Mouse (Mus musculus) kidney, postnatal 0 days (tissue): ENCODE results near the gene Fance. TPM values are rescaled to one million over a fixed set of nuclear protein-coding genes. Genes with fewer than 3 reads are reported as not detected.
A peak's percentile ranks its signal among the peaks of the same experiment; 100 is the strongest.

Source experiments
- ATAC-seq: fragments of 200-750 bp; cut with Nextera tagmentation; replicated peaks from 2 replicates; pipeline ENCODE4 v1.8.0; 2017; ENCODE audit warnings: low read depth, moderate number of reproducible peaks, moderate TSS enrichment, moderate library complexity; ENCODE audit not compliant: low FRiP score
- DNase-seq: peaks from one replicate; pipeline ENCODE4 v3.0.0-alpha.2; 2016; ENCODE audit warnings: low spot score
- H3K27ac ChIP-seq: fragments of 300-500 bp; sonication (generic); 2 replicates; pipeline ENCODE4 v1.5.1; 2014; ENCODE audit warnings: mild to moderate bottlenecking
- H3K27me3 ChIP-seq: fragments of 300-500 bp; sonication (generic); 2 replicates; pipeline ENCODE4 v1.6.1; 2014; ENCODE audit warnings: low read length, mixed read lengths; ENCODE audit not compliant: insufficient read depth
- H3K36me3 ChIP-seq: fragments of 300-500 bp; sonication (generic); 2 replicates; pipeline ENCODE4 v1.6.1; 2014; ENCODE audit warnings: low read length, mixed read lengths; ENCODE audit not compliant: insufficient read depth
- H3K4me1 ChIP-seq: fragments of 300-500 bp; sonication (generic); replicated peaks from 2 replicates; pipeline ENCODE4 v1.6.1; 2014; ENCODE audit warnings: antibody characterized with exemption, low read length, mixed read lengths; ENCODE audit not compliant: insufficient read depth
- H3K4me2 ChIP-seq: fragments of 300-500 bp; sonication (generic); 2 replicates; pipeline ENCODE4 v1.6.1; 2014; ENCODE audit warnings: mild to moderate bottlenecking, low read length, moderate library complexity, mixed read lengths
- H3K4me3 ChIP-seq: fragments of 300-500 bp; sonication (generic); replicated peaks from 2 replicates; pipeline ENCODE4 v1.5.1; 2014; ENCODE audit warnings: low read depth, low read length
- H3K9ac ChIP-seq: fragments of 300-500 bp; sonication (generic); 2 replicates; pipeline ENCODE4 v1.6.1; 2014; ENCODE audit warnings: low read depth, low read length
- H3K9me3 ChIP-seq: fragments of 300-500 bp; sonication (generic); replicated peaks from 2 replicates; pipeline ENCODE4 v1.6.1; 2016; ENCODE audit warnings: low read length, inconsistent platforms, mixed read lengths
- CTCF ChIP-seq: IDR thresholded peaks from 2 replicates; pipeline ENCODE4 v1.5.1; 2016; ENCODE audit warnings: antibody characterized with exemption, low read depth, mild to moderate bottlenecking, moderate library complexity
- WGBS: fragments of 180-500 bp; shearing (Covaris S2); extraction: QIAGEN DNeasy Blood & Tissue Kit; methylation state at CpG from one replicate; pipeline ENCODE4 v1.1.7; 2014; 5-methylcytosine and 5-hydroxymethylcytosine counted together
- polyA plus RNA-seq: library from polyadenylated mRNA; unstranded; fragments of >200 nt; fragmentation: Nextera tagmentation; extraction: Ambion mirVana; gene quantifications from 2 replicates; pipeline ENCODE4 v1.2.1, GENCODE M21; 2015

Fance gene
- polyA plus RNA-seq, 1 experiment from 2014 or later, result 29.5 TPM

DNA sequence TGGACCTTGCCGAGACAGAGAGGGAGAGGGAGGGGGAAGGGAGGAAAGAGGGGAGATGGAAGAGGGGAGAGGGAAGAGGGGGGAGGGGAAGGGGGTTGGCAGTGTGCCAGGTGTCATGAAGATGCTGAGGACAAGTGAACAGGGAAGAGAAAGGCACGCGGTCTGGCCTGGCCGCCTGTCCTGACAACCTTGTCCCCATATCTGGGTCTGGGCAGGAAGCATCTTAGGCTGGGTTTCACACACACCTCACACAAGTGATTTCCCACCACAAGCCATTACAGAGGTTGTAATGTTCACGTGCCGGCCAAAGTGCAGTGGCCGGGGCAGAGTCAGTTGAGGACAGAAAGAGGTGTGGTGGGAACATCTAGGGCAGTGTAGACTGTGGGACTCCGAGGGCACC is 25.7 kb upstream of the Fance start:
- ATAC-seq (0 out of 2 replicates have a peak, but pooled peaks have one; percentile 24), DNase-seq (no peak)
- H3K9me3 ChIP-seq, result no peaks in the 10 kb centered on the region
- no peak overlapping the region for H3K9ac ChIP-seq
- 0 out of 2 replicates have a peak overlapping the region, but pooled peaks have one; percentile 36 for H3K27ac ChIP-seq
- no peaks in the 10 kb centered on the region; the same call in 1 of the 2 replicates for H3K36me3 ChIP-seq
- TF ChIP-seq CTCF, result no peak
- WGBS, result 53% methylated on average over 8 of the region's 8 CpGs
- no peak overlapping the region for H3K4me2 ChIP-seq
- no peaks in the 10 kb centered on the region for H3K27me3 ChIP-seq
- no peak overlapping the region for H3K4me3 ChIP-seq
- peaks cover 35% of the 10 kb centered on the region for H3K4me1 ChIP-seq

DNA sequence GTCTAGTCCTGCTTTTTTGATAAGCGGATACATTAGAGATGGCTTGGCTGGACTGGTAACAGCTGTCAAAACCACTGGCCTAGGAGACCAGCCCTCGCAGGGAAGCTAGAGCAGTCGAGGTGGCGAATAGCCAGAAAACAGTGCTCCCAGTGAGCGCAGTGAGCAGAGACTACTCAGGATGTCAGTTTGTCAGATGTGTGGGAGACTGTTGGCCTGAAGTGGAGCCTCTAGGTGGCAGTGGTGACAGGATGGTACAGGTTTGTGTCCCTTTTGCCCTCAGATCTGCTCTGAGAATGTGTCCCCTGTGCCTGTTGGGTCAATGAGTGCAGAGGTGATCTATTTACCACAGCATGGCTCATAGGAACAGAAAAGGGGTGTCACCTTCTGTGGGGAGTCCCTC is 25.3 kb upstream of the Fance start:
- no peak for ATAC-seq
- H3K9ac ChIP-seq, result no peak overlapping the region

DNA sequence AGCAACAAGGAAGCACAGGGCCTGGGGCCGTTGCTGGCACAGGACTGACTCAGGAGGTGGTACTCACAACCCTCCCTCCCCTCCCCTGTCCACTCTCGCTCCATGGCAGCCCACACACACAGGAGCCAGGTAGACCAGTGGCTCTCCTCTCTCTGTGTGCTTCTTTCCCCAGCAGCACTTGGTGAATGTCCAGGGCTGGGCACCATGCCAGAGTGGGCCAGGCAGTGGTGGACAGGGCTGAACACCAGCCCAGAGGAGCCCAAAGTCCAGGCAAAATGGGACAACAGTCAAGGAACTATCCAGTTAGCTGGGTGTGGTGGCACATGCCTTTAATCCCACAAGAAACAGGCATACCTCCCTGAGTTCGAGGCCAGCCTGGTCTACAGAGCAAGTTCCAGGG is 23.1 kb upstream of the Fance start:
- H3K4me2 ChIP-seq, result no peak overlapping the region
- no peaks in the 10 kb centered on the region for H3K9me3 ChIP-seq
- no peak overlapping the region for H3K9ac ChIP-seq
- H3K4me3 ChIP-seq, result no peak overlapping the region
- DNase-seq, result no peak
- peak; percentile 54; the same call in 1 of the 2 replicates for ATAC-seq
- H3K27me3 ChIP-seq, result no peaks in the 10 kb centered on the region
- TF ChIP-seq CTCF, result no peak
- 0 out of 2 replicates have a peak overlapping the region, but pooled peaks have one; percentile 4 for H3K27ac ChIP-seq
- H3K36me3 ChIP-seq, result no peaks in the 10 kb centered on the region; the same call in 1 of the 2 replicates
- peaks cover 31% of the 10 kb centered on the region for H3K4me1 ChIP-seq
- 60% methylated on average over 3 of the region's 3 CpGs for WGBS

More for the DNA sequence above, 25.3 kb upstream of the Fance start:
- 61% methylated on average over 5 of the region's 5 CpGs for WGBS
- no peaks in the 10 kb centered on the region for H3K9me3 ChIP-seq
- no peaks in the 10 kb centered on the region for H3K27me3 ChIP-seq
- H3K27ac ChIP-seq, result no peak overlapping the region
- H3K4me1 ChIP-seq, result peaks cover 34% of the 10 kb centered on the region
- DNase-seq, result no peak
- no peak overlapping the region for H3K4me3 ChIP-seq
- no peaks in the 10 kb centered on the region; the same call in 1 of the 2 replicates for H3K36me3 ChIP-seq
- TF ChIP-seq CTCF, result peak; percentile 55
- H3K4me2 ChIP-seq, result no peak overlapping the region

DNA sequence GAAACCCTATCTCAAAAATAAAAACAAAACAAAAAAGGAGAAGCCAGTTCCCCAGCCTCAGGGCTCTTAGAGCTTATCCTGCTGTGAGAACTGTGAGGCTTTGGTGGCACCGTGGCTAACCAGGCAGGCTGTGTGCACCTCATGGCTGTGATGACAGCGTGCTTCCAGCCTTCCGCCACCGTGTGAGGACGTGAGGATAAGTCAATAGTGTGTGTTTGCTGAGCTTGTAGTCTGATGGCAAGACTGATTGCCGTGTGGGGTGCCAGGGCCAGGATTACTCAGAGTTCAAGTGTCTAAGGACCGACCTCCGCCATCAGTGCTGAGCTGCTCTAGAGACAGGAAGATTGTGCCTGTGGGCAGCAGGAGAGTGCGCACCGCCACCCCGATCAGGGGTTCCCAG is 22.6 kb upstream of the Fance start:
- no peak for ATAC-seq
- Histone ChIP-seq H3K27ac (0 out of 2 replicates have a peak overlapping the region, but pooled peaks have one; percentile 4), H3K4me2 (no peak overlapping the region), H3K27me3 (no peaks in the 10 kb centered on the region), H3K36me3 (no peaks in the 10 kb centered on the region; the same call in 1 of the 2 replicates), H3K4me3 (no peak overlapping the region), H3K9ac (no peak overlapping the region), H3K4me1 (peaks cover 29% of the 10 kb centered on the region), H3K9me3 (no peaks in the 10 kb centered on the region)
- 82% methylated on average over 11 of the region's 11 CpGs for WGBS
- TF ChIP-seq CTCF, result no peak
- no peak for DNase-seq

DNA sequence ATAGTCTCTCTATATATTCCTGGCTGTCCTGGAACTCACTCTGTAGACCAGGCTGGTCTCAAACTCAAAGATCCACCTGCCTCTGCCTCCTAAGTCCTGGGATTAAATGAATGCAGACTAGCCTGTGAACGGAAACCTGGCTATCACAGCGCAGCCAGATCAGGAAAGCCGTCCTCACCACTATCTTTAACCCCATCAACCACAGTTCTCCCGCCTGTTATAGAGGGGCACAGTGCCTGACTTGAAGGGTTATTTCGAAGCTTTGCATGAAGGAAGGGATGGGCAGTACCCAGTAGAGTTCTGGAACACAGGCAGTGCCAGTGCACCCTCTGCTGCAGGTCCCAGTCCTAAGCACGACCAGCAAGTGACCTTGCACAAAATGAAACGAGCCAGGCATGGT is 22.0 kb upstream of the Fance start:
- H3K36me3 ChIP-seq, result no peaks in the 10 kb centered on the region; the same call in 1 of the 2 replicates
- no peak overlapping the region for H3K4me2 ChIP-seq
- H3K27me3 ChIP-seq, result no peaks in the 10 kb centered on the region
- ATAC-seq, result no peak
- H3K27ac ChIP-seq, result no peak overlapping the region
- WGBS, result 79% methylated on average over 7 of the region's 7 CpGs
- no peak for DNase-seq
- peaks cover 22% of the 10 kb centered on the region for H3K4me1 ChIP-seq
- no peak overlapping the region for H3K4me3 ChIP-seq
- no peak overlapping the region for H3K9ac ChIP-seq
- no peaks in the 10 kb centered on the region for H3K9me3 ChIP-seq
- no peak for TF ChIP-seq CTCF

DNA sequence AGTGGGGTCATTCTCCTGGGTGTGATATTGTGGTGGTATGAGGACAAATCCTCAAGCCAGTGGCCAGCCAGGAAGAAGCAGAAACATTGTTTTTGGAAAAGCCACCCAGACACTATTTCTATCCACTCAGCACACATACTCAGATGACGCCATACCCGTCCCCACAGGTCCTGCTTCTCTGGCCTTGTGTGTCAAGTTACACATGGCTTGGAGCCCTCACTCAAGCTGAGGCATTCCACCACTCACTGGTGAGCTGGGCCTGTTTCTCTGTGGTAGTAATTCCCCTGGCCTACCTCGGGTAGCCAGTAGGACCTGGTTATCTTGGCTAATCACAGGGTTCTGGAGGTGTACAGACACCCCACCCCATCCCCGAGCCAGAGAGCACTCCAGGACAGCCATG is 19.6 kb upstream of the Fance start:
- Histone ChIP-seq H3K4me3 (no peak overlapping the region), H3K36me3 (peaks cover 13% of the 10 kb centered on the region), H3K4me1 (0 out of 2 replicates have a peak, but pooled peaks cover 3% of the 10 kb centered on the region), H3K9me3 (no peaks in the 10 kb centered on the region), H3K4me2 (no peak overlapping the region), H3K27me3 (no peaks in the 10 kb centered on the region), H3K9ac (no peak overlapping the region), H3K27ac (no peak overlapping the region)
- DNase-seq (no peak), ATAC-seq (no peak)
- WGBS, result 52% methylated on average over 4 of the region's 4 CpGs
- TF ChIP-seq CTCF, result no peak
